Mouse (Mus musculus) MEL (cell line): ENCODE results near the gene Lcp1. TPM values are rescaled to one million over a fixed set of nuclear protein-coding genes. Genes with fewer than 3 reads are reported as not detected.

Experiments
- DNase-seq: peaks from one replicate; pipeline ENCODE4 v3.0.0; 2011; ENCODE audit warnings: low read depth, low spot score
- H3K27ac ChIP-seq: 2 replicates; pipeline ENCODE4 v1.5.1; 2012; ENCODE audit warnings: low read depth, mild to moderate bottlenecking, control low read depth, low read length, moderate library complexity; ENCODE audit not compliant: control insufficient read depth
- H3K27me3 ChIP-seq, 2 experiments: fragments of 150-350 bp in 1 of 2; sonication (generic) in 1 of 2; 2 replicates each; pipeline ENCODE4 v1.6.1; 2012; ENCODE audit warnings: low read length in 2 of 2, mild to moderate bottlenecking in 2 of 2, improper control_type of control experiment in 1 of 2, moderate library complexity in 1 of 2; ENCODE audit not compliant: insufficient read depth in 2 of 2, control insufficient read depth in 1 of 2
- H3K36me3 ChIP-seq, 2 experiments: 2 replicates each; pipeline ENCODE4 v1.6.1; 2012 to 2014; ENCODE audit warnings: low read length in 2 of 2, improper control_type of control experiment in 1 of 2, inconsistent platforms in 1 of 2, mild to moderate bottlenecking in 1 of 2; ENCODE audit not compliant: insufficient read depth in 2 of 2, control insufficient read depth in 1 of 2
- H3K4me1 ChIP-seq, 2 experiments: fragments of 150-350 bp in 1 of 2; sonication (generic) in 1 of 2; 2 replicates each; pipeline ENCODE4 v1.6.1; 2012; ENCODE audit warnings: low read length in 2 of 2, improper control_type of control experiment in 1 of 2, mild to moderate bottlenecking in 1 of 2; ENCODE audit not compliant: insufficient read depth in 2 of 2, control insufficient read depth in 1 of 2
- H3K4me3 ChIP-seq, 2 experiments: fragments of 150-350 bp in 1 of 2; sonication (generic) in 1 of 2; 2 replicates each; pipeline ENCODE4 v1.5.1; 2012; ENCODE audit warnings: low read depth in 2 of 2, low read length in 2 of 2, mild to moderate bottlenecking in 2 of 2, moderate library complexity in 2 of 2, control low read depth in 1 of 2, improper control_type of control experiment in 1 of 2; ENCODE audit not compliant: control insufficient read depth in 1 of 2, insufficient read depth in 1 of 2
- H3K79me2 ChIP-seq: 2 replicates; pipeline ENCODE4 v1.6.1; 2012; ENCODE audit warnings: mild to moderate bottlenecking, low read length, moderate library complexity; ENCODE audit not compliant: control insufficient read depth, poor library complexity, insufficient read depth
- H3K9ac ChIP-seq: 2 replicates; pipeline ENCODE4 v1.6.1; 2012; ENCODE audit warnings: low read depth, mild to moderate bottlenecking, control low read depth, low read length, moderate library complexity; ENCODE audit not compliant: control insufficient read depth, poor library complexity, severe bottlenecking
- H3K9me3 ChIP-seq: fragments of 150-350 bp; sonication (generic); replicated peaks from 2 replicates; pipeline ENCODE4 v1.6.1; 2012; ENCODE audit warnings: mild to moderate bottlenecking, low read length, improper control_type of control experiment, moderate library complexity; ENCODE audit not compliant: insufficient read depth
- CHD1 ChIP-seq: IDR thresholded peaks from 2 replicates; pipeline ENCODE4 v1.6.1; 2012; ENCODE audit warnings: low read depth, mild to moderate bottlenecking, inconsistent platforms, low read length, improper control_type of control experiment
- CHD2 ChIP-seq: IDR thresholded peaks from 2 replicates; pipeline ENCODE4 v1.6.1; 2011; ENCODE audit warnings: low read length, improper control_type of control experiment
- E2F4 ChIP-seq: IDR thresholded peaks from 2 replicates; pipeline ENCODE4 v1.6.1; 2011; ENCODE audit warnings: low read depth, low read length, improper control_type of control experiment, borderline replicate concordance
- EP300 ChIP-seq, 2 experiments: IDR thresholded peaks; 2 replicates each; pipeline ENCODE4 v1.6.1; 2011; ENCODE audit warnings: improper control_type of control experiment in 2 of 2, low read length in 2 of 2, low read depth in 1 of 2, mild to moderate bottlenecking in 1 of 2
- GABPA ChIP-seq: IDR thresholded peaks from 2 replicates; pipeline ENCODE4 v1.6.1; 2012; ENCODE audit warnings: low read depth, mild to moderate bottlenecking, inconsistent platforms, low read length, improper control_type of control experiment, moderate library complexity
- GATA1 ChIP-seq: IDR thresholded peaks from 2 replicates; pipeline ENCODE4 v1.6.1; 2011; ENCODE audit warnings: low read depth, low read length, improper control_type of control experiment
- JUND ChIP-seq: IDR thresholded peaks from 2 replicates; pipeline ENCODE4 v1.6.1; 2011; ENCODE audit warnings: low read depth, mild to moderate bottlenecking, improper control_type of control experiment, low read length
- KAT2A ChIP-seq: conservative IDR thresholded peaks from 2 replicates; pipeline ENCODE4 v1.6.1; 2012; ENCODE audit warnings: low read depth, low read length, improper control_type of control experiment, inconsistent platforms
- MAX ChIP-seq: IDR thresholded peaks from 2 replicates; pipeline ENCODE4 v1.6.1; 2011; ENCODE audit warnings: low read length, improper control_type of control experiment
- MAZ ChIP-seq: IDR thresholded peaks from 2 replicates; pipeline ENCODE4 v1.6.1; 2012; ENCODE audit warnings: low read depth, mild to moderate bottlenecking, inconsistent platforms, low read length, improper control_type of control experiment
- MEF2A ChIP-seq: IDR thresholded peaks from 2 replicates; pipeline ENCODE4 v1.6.1; 2014; ENCODE audit warnings: low read depth, mild to moderate bottlenecking, inconsistent platforms, low read length, improper control_type of control experiment; ENCODE audit not compliant: poor library complexity, insufficient replicate concordance, severe bottlenecking; ENCODE audit errors: extremely low read depth
- MYC ChIP-seq: IDR thresholded peaks from 2 replicates; pipeline ENCODE4 v1.6.1; 2011; ENCODE audit warnings: low read depth, mild to moderate bottlenecking, low read length, improper control_type of control experiment, moderate library complexity
- NELFE ChIP-seq: IDR thresholded peaks from 2 replicates; pipeline ENCODE4 v1.6.1; 2011; ENCODE audit warnings: low read depth, low read length, improper control_type of control experiment
- POLR2AphosphoS2 ChIP-seq: IDR thresholded peaks from 2 replicates; pipeline ENCODE4 v1.6.1; 2011; ENCODE audit warnings: low read length, improper control_type of control experiment
- RCOR1 ChIP-seq: IDR thresholded peaks from 2 replicates; pipeline ENCODE4 v1.6.1; 2012; ENCODE audit warnings: low read depth, mild to moderate bottlenecking, inconsistent platforms, low read length, improper control_type of control experiment
- SIN3A ChIP-seq: IDR thresholded peaks from 2 replicates; pipeline ENCODE4 v1.6.1; 2012; ENCODE audit warnings: low read length, improper control_type of control experiment, inconsistent platforms
- TAL1 ChIP-seq: IDR thresholded peaks from 2 replicates; pipeline ENCODE4 v1.6.1; 2012; ENCODE audit warnings: mild to moderate bottlenecking, inconsistent platforms, low read length, moderate library complexity, mixed read lengths
- TCF12 ChIP-seq: IDR thresholded peaks from 2 replicates; pipeline ENCODE4 v1.6.1; 2014; ENCODE audit warnings: low read depth, mild to moderate bottlenecking, inconsistent platforms, low read length, improper control_type of control experiment, moderate library complexity
- USF1 ChIP-seq: IDR thresholded peaks from 2 replicates; pipeline ENCODE4 v1.6.1; 2014; ENCODE audit warnings: low read depth, mild to moderate bottlenecking, inconsistent platforms, low read length, improper control_type of control experiment, moderate library complexity
- USF2 ChIP-seq, 2 experiments: IDR thresholded peaks; 2 replicates each; pipeline ENCODE4 v1.6.1; 2011 to 2012; ENCODE audit warnings: improper control_type of control experiment in 2 of 2, low read length in 2 of 2, borderline replicate concordance in 1 of 2, inconsistent platforms in 1 of 2, low read depth in 1 of 2, mild to moderate bottlenecking in 1 of 2; ENCODE audit not compliant: insufficient read depth in 1 of 2
- ZC3H11A ChIP-seq: IDR thresholded peaks from 2 replicates; pipeline ENCODE4 v1.6.1; 2012; ENCODE audit warnings: low read depth, mild to moderate bottlenecking, inconsistent platforms, low read length, improper control_type of control experiment
- ZMIZ1 ChIP-seq: IDR thresholded peaks from 2 replicates; pipeline ENCODE4 v1.6.1; 2012; ENCODE audit warnings: low read depth, mild to moderate bottlenecking, inconsistent platforms, low read length, improper control_type of control experiment, moderate library complexity
- ZNF384 ChIP-seq: IDR thresholded peaks from 2 replicates; pipeline ENCODE4 v1.6.1; 2012; ENCODE audit warnings: low read depth, mild to moderate bottlenecking, inconsistent platforms, low read length, improper control_type of control experiment
- polyA plus RNA-seq, 2 experiments: library from polyadenylated mRNA; stranded (reverse) in 1 of 2; unstranded in 1 of 2; fragments of >175 nt in 1 of 2; fragments of >200 nt in 1 of 2; gene quantifications; 2 replicates each; pipeline versions ENCODE4 v1.2.1 to v1.2.4; 2012; ENCODE audit warnings: low replicate concordance in 2 of 2, low read depth in 1 of 2; ENCODE audit not compliant: insufficient read length in 2 of 2, insufficient read depth in 1 of 2, missing spikeins in 1 of 2
- total RNA-seq: library from RNA; depleted of rRNA; stranded (reverse); fragments of 300-350 nt; gene quantifications from 2 replicates; pipeline ENCODE4 v1.2.3, GENCODE M21; 2012

Lcp1 gene
- total and polyA plus RNA-seq, 3 experiments = 11.0 to 20.3 TPM; not detected in 1

GRCm38 (mm10) chr14:75176425-75177045, 45.6 kb downstream of the Lcp1 start (continued):
- TF ChIP-seq POLR2AphosphoS2 = no peak
- no peak for TF ChIP-seq MAZ
- TF ChIP-seq CHD2 = no peak
- no peak for TF ChIP-seq E2F4
- TF ChIP-seq ZMIZ1 = no peak
- TF ChIP-seq MAX = no peak
- no peak for TF ChIP-seq EP300 (IDR thresholded peaks at IDR 0.05; ENCODE audit: low read depth in 1 of 2, low read length in 2 of 2)
- 0 out of 2 replicates have a peak, but pooled peaks have one; percentile 6 for TF ChIP-seq RCOR1
- peak; percentile 62; the same call in 1 of the 2 replicates for TF ChIP-seq ZNF384

- Histone ChIP-seq H3K36me3 (peaks cover 0 to 33% of the 10 kb centered on the region in 2 experiments; a peak in 2 of 4 replicates), H3K9me3 (no peaks in the 10 kb centered on the region), H3K79me2 (peaks cover 11% of the 10 kb centered on the region; the same call in 1 of the 2 replicates)
- peak; percentile 33 for DNase-seq
- TF ChIP-seq CHD1 = no peak
- TF ChIP-seq ZC3H11A = no peak
- TF ChIP-seq TCF12 = no peak
- TF ChIP-seq JUND = no peak
- no peak for TF ChIP-seq GABPA
- no peak for TF ChIP-seq USF2 (IDR thresholded peaks at IDR 0.05; ENCODE audit: borderline replicate concordance in 1 of 2, insufficient read depth in 1 of 2, low read depth in 1 of 2, low read length in 2 of 2)
- no peak for TF ChIP-seq TAL1
- no peak for TF ChIP-seq MEF2A
- TF ChIP-seq MYC = no peak
- TF ChIP-seq KAT2A = no peak
- no peak for TF ChIP-seq MAX
- no peak for TF ChIP-seq NELFE
- no peak for TF ChIP-seq SIN3A
- TF ChIP-seq USF1 = no peak
- TF ChIP-seq POLR2AphosphoS2 = no peak
- TF ChIP-seq GATA1 = no peak
- TF ChIP-seq, all 39 proteins: peak for 0
- H3K27me3 ChIP-seq = no peaks in the 10 kb centered on the region
- peak overlapping the region in 1 of 2 experiments; percentile 52; a peak in 2 of 4 replicates for H3K4me3 ChIP-seq
- peak overlapping the region; percentile 78 for H3K9ac ChIP-seq
- H3K27ac ChIP-seq = peak overlapping the region; percentile 47
- peaks cover 17 to 27% of the 10 kb centered on the region in 2 experiments for H3K4me1 ChIP-seq
These were observed 46.5 kb downstream of the Lcp1 start for GRCm38 (mm10) chr14:75177400-75177799.
